ENCODE assay signal across 12 mouse cellular contexts in the genomic region with DNA sequence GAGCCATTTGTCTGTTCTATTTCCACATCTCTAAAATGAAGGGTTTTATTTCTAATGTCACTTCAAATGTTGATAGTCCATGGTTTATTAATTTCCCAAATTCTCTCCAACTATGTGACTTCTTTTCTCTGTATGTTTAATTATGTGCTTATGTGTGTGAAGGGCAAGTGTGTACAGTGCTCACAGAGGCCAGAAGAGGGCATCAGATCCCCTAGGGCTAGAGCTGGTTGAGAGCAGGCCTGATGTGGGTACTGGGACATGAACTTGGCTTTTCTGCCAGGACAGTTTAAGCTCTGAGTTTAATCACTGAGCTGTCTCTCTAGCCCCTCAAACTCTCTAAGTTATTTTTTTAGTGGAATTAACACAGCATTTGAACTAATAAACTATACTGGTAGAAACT. TPM values are rescaled to one million over a fixed set of nuclear protein-coding genes. Genes with fewer than 3 reads are reported as not detected.
DNase-seq lines count a peak whose midpoint lies in the region; ATAC-seq and TF ChIP-seq lines count a peak whose summit lies in the region.
"Had no signal": no experiment of that assay in that cellular context is flagged by ENCODE, and none has a peak within 500 bp of the region (broad histone marks: within the 10 kb centered on the region; RNA-seq: fewer than 3 reads in every experiment).

No protein-coding gene starts in this region.

- H3K9ac ChIP-seq in hindbrain, postnatal 0 days (replicated peaks; ENCODE audit: low read length): no peak overlapping the region
- no peak overlapping the region for H3K9ac ChIP-seq in hindbrain, embryonic 13.5 days
- no peak overlapping the region for H3K9ac ChIP-seq in lung, postnatal 0 days (replicated peaks; ENCODE audit: low read depth)
- H3K9ac ChIP-seq: forebrain, embryonic 15.5 days; heart, embryonic 15.5 days had no signal

- no peak overlapping the region for H3K4me2 ChIP-seq in hindbrain, postnatal 0 days (ENCODE audit: low read depth, low read length)
- no peak overlapping the region for H3K4me2 ChIP-seq in hindbrain, embryonic 13.5 days
- no peak overlapping the region for H3K4me2 ChIP-seq in lung, postnatal 0 days (replicated peaks; ENCODE audit: low read depth, low read length)
- H3K4me2 ChIP-seq: forebrain, embryonic 15.5 days; heart, embryonic 15.5 days had no signal

- peak; percentile 32 for DNase-seq in hindbrain, postnatal 0 days (ENCODE audit: low spot score)
- no peak for DNase-seq in lung, postnatal 0 days (ENCODE audit: low spot score)
- no peak for DNase-seq in lung, postnatal 36 days
- DNase-seq in NIH3T3 (ENCODE audit: low read depth): peak; percentile 34
- no peak for DNase-seq in cerebellum, adult 11-12 months
- DNase-seq: gastrocnemius, postnatal 36 days; liver had no signal

- ATAC-seq in hindbrain, postnatal 0 days: no peak
- no peak for ATAC-seq in hindbrain, embryonic 13.5 days (ENCODE audit: low FRiP score)
- no peak for ATAC-seq in lung, postnatal 0 days
- ATAC-seq: forebrain, embryonic 15.5 days had no signal

- no peak overlapping the region for H3K4me3 ChIP-seq in hindbrain, postnatal 0 days (ENCODE audit: low read length)
- no peak overlapping the region for H3K4me3 ChIP-seq in hindbrain, embryonic 13.5 days
- no peak overlapping the region for H3K4me3 ChIP-seq in lung, postnatal 0 days (ENCODE audit: low read depth, low read length)
- H3K4me3 ChIP-seq in small intestine, adult 2 months (ENCODE audit: low read depth, low read length): no peak overlapping the region
- H3K4me3 ChIP-seq: forebrain, embryonic 15.5 days; heart, embryonic 15.5 days; megakaryocyte, embryonic 14.5 days had no signal

- peaks cover 28% of the 10 kb centered on the region; the same call in 1 of the 2 replicates for H3K36me3 ChIP-seq in hindbrain, postnatal 0 days (ENCODE audit: insufficient read depth, low read length)
- peaks cover 83% of the 10 kb centered on the region for H3K36me3 ChIP-seq in hindbrain, embryonic 13.5 days
- H3K36me3 ChIP-seq in lung, postnatal 0 days (ENCODE audit: insufficient read depth, low read length): no peaks in the 10 kb centered on the region
- H3K36me3 ChIP-seq in small intestine, adult 2 months (ENCODE audit: control insufficient read depth, insufficient read depth, low read length): peaks cover 2% of the 10 kb centered on the region; the same call in 1 of the 2 replicates

- no peak for TF ChIP-seq EP300 in lung, postnatal 0 days (IDR thresholded peaks at IDR 0.05)

- TF ChIP-seq POLR2A in small intestine, adult 2 months (IDR thresholded peaks at IDR 0.05; ENCODE audit: low read depth, low read length): no peak

- no peaks in the 10 kb centered on the region for H3K4me1 ChIP-seq in hindbrain, postnatal 0 days (ENCODE audit: insufficient read depth, low read length)
- H3K4me1 ChIP-seq in hindbrain, embryonic 13.5 days (replicated peaks): no peaks in the 10 kb centered on the region; the same call in 1 of the 2 replicates
- no peaks in the 10 kb centered on the region for H3K4me1 ChIP-seq in lung, postnatal 0 days (ENCODE audit: insufficient read depth, low read depth, low read length)
- no peaks in the 10 kb centered on the region for H3K4me1 ChIP-seq in small intestine, adult 2 months (ENCODE audit: control insufficient read depth, insufficient read depth, insufficient read length, low read length)
- H3K4me1 ChIP-seq: forebrain, embryonic 15.5 days; heart, embryonic 15.5 days; megakaryocyte, embryonic 14.5 days had no signal

- H3K27me3 ChIP-seq in hindbrain, postnatal 0 days (ENCODE audit: insufficient read depth, low read length): no peaks in the 10 kb centered on the region
- no peaks in the 10 kb centered on the region for H3K27me3 ChIP-seq in hindbrain, embryonic 13.5 days
- no peaks in the 10 kb centered on the region for H3K27me3 ChIP-seq in lung, postnatal 0 days (replicated peaks; ENCODE audit: insufficient read depth, low read length)
- no peaks in the 10 kb centered on the region for H3K27me3 ChIP-seq in small intestine, adult 2 months (ENCODE audit: control insufficient read depth, insufficient read depth, low read length)
- H3K27me3 ChIP-seq: forebrain, embryonic 15.5 days; heart, embryonic 15.5 days; megakaryocyte, embryonic 14.5 days had no signal

- TF ChIP-seq CTCF in hindbrain, postnatal 0 days (IDR thresholded peaks at IDR 0.05; ENCODE audit: low read depth): peak; percentile 48
- peak; percentile 52 for TF ChIP-seq CTCF in lung, postnatal 0 days (IDR thresholded peaks at IDR 0.05)
- TF ChIP-seq CTCF in small intestine, adult 2 months (IDR thresholded peaks at IDR 0.05; ENCODE audit: extremely low read depth, insufficient read length, insufficient replicate concordance, low read depth, low read length): peak; percentile 28; the same call in 1 of the 2 replicates

- H3K9me3 ChIP-seq in hindbrain, postnatal 0 days (ENCODE audit: low read length): no peaks in the 10 kb centered on the region
- H3K9me3 ChIP-seq in hindbrain, embryonic 13.5 days: no peaks in the 10 kb centered on the region
- no peaks in the 10 kb centered on the region for H3K9me3 ChIP-seq in lung, postnatal 0 days (ENCODE audit: low read length)
- H3K9me3 ChIP-seq: forebrain, embryonic 15.5 days; heart, embryonic 15.5 days; megakaryocyte, embryonic 14.5 days had no signal

- no peak overlapping the region for H3K27ac ChIP-seq in hindbrain, postnatal 0 days
- no peak overlapping the region for H3K27ac ChIP-seq in hindbrain, embryonic 13.5 days
- H3K27ac ChIP-seq in lung, postnatal 0 days (ENCODE audit: low read length): no peak overlapping the region
- H3K27ac ChIP-seq in small intestine, adult 2 months (ENCODE audit: insufficient read depth, low read depth, low read length): no peak overlapping the region
- H3K27ac ChIP-seq: forebrain, embryonic 15.5 days; heart, embryonic 15.5 days had no signal

RNA-seq across cellular contexts. Expression of a gene that starts 13.2 kb away (rescaled TPM):
- 48.6 and 50.0 TPM in 2 replicates for total RNA-seq in hindbrain, postnatal 0 days (2014; rRNA removed)
- 71.1 and 71.9 TPM in 2 replicates for polyA plus RNA-seq in hindbrain, postnatal 0 days (2015; fragmentation: Nextera tagmentation; extraction: Ambion mirVana)
- polyA plus RNA-seq in hindbrain, embryonic 13.5 days (2015; fragmentation: Nextera tagmentation; extraction: Ambion mirVana): 67.9 and 70.0 TPM in 2 replicates
- polyA plus RNA-seq in lung, postnatal 0 days (2015; fragmentation: Nextera tagmentation; extraction: Ambion mirVana): 8.3 and 9.0 TPM in 2 replicates
- polyA plus RNA-seq in small intestine, adult 2 months (2012; rRNA removed): 1.1 and 1.2 TPM in 2 replicates

RNA-seq across cellular contexts. Expression of a gene that starts 38.0 kb away (rescaled TPM):
- 33.4 and 38.2 TPM in 2 replicates for total RNA-seq in hindbrain, postnatal 0 days (2014; rRNA removed)
- polyA plus RNA-seq in hindbrain, postnatal 0 days (2015; fragmentation: Nextera tagmentation; extraction: Ambion mirVana): 23.8 and 26.0 TPM in 2 replicates
- 10.3 and 11.2 TPM in 2 replicates for polyA plus RNA-seq in hindbrain, embryonic 13.5 days (2015; fragmentation: Nextera tagmentation; extraction: Ambion mirVana)
- 0.73 and 1.1 TPM in 2 replicates for polyA plus RNA-seq in lung, postnatal 0 days (2015; fragmentation: Nextera tagmentation; extraction: Ambion mirVana)
- 0.39 and 0.84 TPM in 2 replicates for polyA plus RNA-seq in small intestine, adult 2 months (2012; rRNA removed)

Comparison
In these comparisons a context has a peak if more than half of its experiments do, and no peak if none do; other contexts are left out.
1. DNase-seq: peak in hindbrain, postnatal 0 days (single experiment) and NIH3T3 (single experiment); none in lung, postnatal 0 days (single experiment), lung, postnatal 36 days (single experiment) and cerebellum, adult 11-12 months (single experiment).
2. Peak in every context shown above with its lines, with median percentiles within 50 percentile points of each other: CTCF ChIP-seq.